Mouse (Mus musculus): ENCODE results near the gene Acsm3. TPM values are rescaled to one million over a fixed set of nuclear protein-coding genes. Genes with fewer than 3 reads are reported as not detected.
A peak's percentile ranks its signal among the peaks of the same experiment; 100 is the strongest.
"Not testable (repeated sequence)": the region's sequence is repeated elsewhere in the genome, so short reads cannot be mapped to it uniquely, and the experiment has no call there.

Gene Acsm3
- 7.2 and 8.3 TPM in 2 replicates for polyA plus RNA-seq (2015; fragmentation: Nextera tagmentation; extraction: Ambion mirVana)

DNA sequence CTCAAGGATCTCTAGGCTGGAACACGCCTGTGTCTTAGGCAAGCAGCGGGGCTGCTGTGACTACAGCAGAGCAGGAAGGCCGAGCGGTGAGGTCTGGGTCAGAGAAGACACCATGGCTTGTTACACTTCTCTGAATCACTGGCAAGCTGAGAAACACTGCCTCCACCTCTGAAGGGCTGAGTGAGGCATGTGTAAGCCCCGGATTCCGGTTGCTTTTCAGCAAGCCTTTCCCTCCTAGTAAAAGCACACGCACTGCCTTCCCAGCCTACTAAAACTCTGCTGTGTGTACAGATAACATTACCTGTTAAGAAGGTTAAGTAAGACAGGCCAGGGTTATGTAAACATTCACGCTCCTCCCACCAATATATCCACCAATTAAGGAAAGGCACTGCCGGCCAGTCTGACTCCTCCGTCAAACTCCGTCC lies at the start of gene Acsm3:
Gene Acsm3, plus strand, starts transcription at position 397 of the 425 bp plus-strand sequence.
- H3K9ac ChIP-seq (ENCODE audit: low read depth, low read length) = peak within 1 kb of the TSS; percentile 49
- H3K4me3 ChIP-seq (ENCODE audit: low read length) = peak within 1 kb of the TSS; percentile 19
- no peaks in the 10 kb centered on the region for H3K27me3 ChIP-seq (replicated peaks; ENCODE audit: control insufficient read depth, insufficient read depth, low read length)
- peak; percentile 90 for ATAC-seq
- H3K4me2 ChIP-seq (ENCODE audit: low read depth, low read length) = peak within 1 kb of the TSS; percentile 44
- H3K27ac ChIP-seq (ENCODE audit: low read length) = peak within 1 kb of the TSS; percentile 54
- no peaks in the 10 kb centered on the region for H3K9me3 ChIP-seq (ENCODE audit: control insufficient read depth, low read length)
- H3K4me1 ChIP-seq (ENCODE audit: control insufficient read depth, insufficient read depth, low read length) = peaks cover 5% of the 10 kb centered on the region; the same call in 1 of the 2 replicates
- WGBS = 33% methylated on average over 11 of the region's 11 CpGs
- no peaks in the 10 kb centered on the region for H3K36me3 ChIP-seq (ENCODE audit: control insufficient read depth, insufficient read depth, low read length)

GRCm38 (mm10) chr7:119714111-119714510 lies 46.6 kb upstream of the Acsm3 start:
- H3K36me3 ChIP-seq (ENCODE audit: control insufficient read depth, insufficient read depth, low read length) = peaks cover 14% of the 10 kb centered on the region
- no peaks in the 10 kb centered on the region for H3K4me1 ChIP-seq (ENCODE audit: control insufficient read depth, insufficient read depth, low read length)
- H3K9me3 ChIP-seq (ENCODE audit: control insufficient read depth, low read length) = no peaks in the 10 kb centered on the region
- H3K9ac ChIP-seq (ENCODE audit: low read depth, low read length) = no peak overlapping the region
- no peak for ATAC-seq
- H3K27ac ChIP-seq (ENCODE audit: low read length) = no peak overlapping the region
- H3K4me2 ChIP-seq (ENCODE audit: low read depth, low read length) = no peak overlapping the region
- H3K27me3 ChIP-seq (replicated peaks; ENCODE audit: control insufficient read depth, insufficient read depth, low read length) = no peaks in the 10 kb centered on the region
- whole genome bisulfite sequencing = 90% methylated on average over 7 of the region's 7 CpGs
- H3K4me3 ChIP-seq (ENCODE audit: low read length) = no peak overlapping the region

- under 1% methylated on average over 60 of the region's 60 CpGs for WGBS
- peaks cover 5% of the 10 kb centered on the region; the same call in 1 of the 2 replicates for H3K4me1 ChIP-seq (ENCODE audit: control insufficient read depth, insufficient read depth, low read length)
- H3K36me3 ChIP-seq (ENCODE audit: control insufficient read depth, insufficient read depth, low read length) = peaks cover 12% of the 10 kb centered on the region
- peak within 1 kb of the TSS; percentile 85 for H3K4me2 ChIP-seq (ENCODE audit: low read depth, low read length)
- H3K27me3 ChIP-seq (replicated peaks; ENCODE audit: control insufficient read depth, insufficient read depth, low read length) = no peaks in the 10 kb centered on the region
- peak; percentile 96 for ATAC-seq
- H3K9me3 ChIP-seq (ENCODE audit: control insufficient read depth, low read length) = no peaks in the 10 kb centered on the region
- peak within 1 kb of the TSS; percentile 68 for H3K27ac ChIP-seq (ENCODE audit: low read length)
- H3K4me3 ChIP-seq (ENCODE audit: low read length) = peak within 1 kb of the TSS; percentile 95
- H3K9ac ChIP-seq (ENCODE audit: low read depth, low read length) = peak within 1 kb of the TSS; percentile 87
Measured at GRCm38 (mm10) chr7:119720253-119720946, 40.3 kb upstream of the Acsm3 start, which contains the start of gene Thumpd1. Thumpd1 (minus strand) TSS chr7:119720798.

- H3K36me3 ChIP-seq (ENCODE audit: control insufficient read depth, insufficient read depth, low read length) = peaks cover 11% of the 10 kb centered on the region
- H3K9ac ChIP-seq (ENCODE audit: low read depth, low read length) = peak overlapping the region; percentile 87
- WGBS = 10% methylated on average over 8 of the region's 8 CpGs
- H3K27me3 ChIP-seq (replicated peaks; ENCODE audit: control insufficient read depth, insufficient read depth, low read length) = no peaks in the 10 kb centered on the region
- ATAC-seq = peak; percentile 47
- H3K27ac ChIP-seq (ENCODE audit: low read length) = no peak overlapping the region
- H3K4me3 ChIP-seq (ENCODE audit: low read length) = peak overlapping the region; percentile 95
- no peaks in the 10 kb centered on the region for H3K9me3 ChIP-seq (ENCODE audit: control insufficient read depth, low read length)
- peaks cover 5% of the 10 kb centered on the region; the same call in 1 of the 2 replicates for H3K4me1 ChIP-seq (ENCODE audit: control insufficient read depth, insufficient read depth, low read length)
- H3K4me2 ChIP-seq (ENCODE audit: low read depth, low read length) = peak overlapping the region; percentile 85
Measured at GRCm38 (mm10) chr7:119720947-119721310, 39.8 kb upstream of the Acsm3 start.

DNA sequence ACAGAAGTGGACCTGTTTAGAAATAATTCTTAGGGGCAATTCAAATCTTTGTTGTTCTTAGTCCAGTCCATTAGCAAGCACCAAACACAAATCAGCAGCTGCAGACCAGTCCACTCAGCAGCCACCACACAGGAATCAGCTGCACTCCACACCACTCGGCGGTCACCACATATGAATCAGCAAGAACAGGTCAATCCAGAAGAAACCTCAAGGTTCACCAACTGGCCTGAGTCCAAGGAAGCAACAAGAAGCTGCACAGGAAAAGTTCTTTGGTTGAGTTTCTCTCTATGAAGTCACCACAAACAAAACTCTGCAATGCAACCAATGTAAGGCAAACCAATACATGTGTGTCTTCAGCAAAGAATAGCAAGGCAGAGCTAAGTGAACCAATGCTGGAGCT lies 33.1 kb upstream of the Acsm3 start:
- Histone ChIP-seq H3K4me3 (ENCODE audit: low read length) (no peak overlapping the region), H3K36me3 (ENCODE audit: control insufficient read depth, insufficient read depth, low read length) (no peaks in the 10 kb centered on the region), H3K9ac (ENCODE audit: low read depth, low read length) (no peak overlapping the region), H3K27me3 (replicated peaks; ENCODE audit: control insufficient read depth, insufficient read depth, low read length) (no peaks in the 10 kb centered on the region), H3K4me1 (ENCODE audit: control insufficient read depth, insufficient read depth, low read length) (no peaks in the 10 kb centered on the region), H3K27ac (ENCODE audit: low read length) (no peak overlapping the region), H3K9me3 (ENCODE audit: control insufficient read depth, low read length) (no peaks in the 10 kb centered on the region), H3K4me2 (ENCODE audit: low read depth, low read length) (no peak overlapping the region)
- no peak for ATAC-seq
- WGBS = 95% methylated on average over 2 of the region's 2 CpGs

GRCm38 (mm10) chr7:119731262-119731661 lies 29.5 kb upstream of the Acsm3 start:
- H3K36me3 ChIP-seq (ENCODE audit: control insufficient read depth, insufficient read depth, low read length); H3K4me1 ChIP-seq (ENCODE audit: control insufficient read depth, insufficient read depth, low read length); ATAC-seq; H3K4me2 ChIP-seq (ENCODE audit: low read depth, low read length); H3K9me3 ChIP-seq (ENCODE audit: control insufficient read depth, low read length); H3K4me3 ChIP-seq (ENCODE audit: low read length); H3K9ac ChIP-seq (ENCODE audit: low read depth, low read length); H3K27me3 ChIP-seq (replicated peaks; ENCODE audit: control insufficient read depth, insufficient read depth, low read length); H3K27ac ChIP-seq (ENCODE audit: low read length): not testable (repeated sequence)
- 82% methylated on average over 4 of the region's 4 CpGs for WGBS

DNA sequence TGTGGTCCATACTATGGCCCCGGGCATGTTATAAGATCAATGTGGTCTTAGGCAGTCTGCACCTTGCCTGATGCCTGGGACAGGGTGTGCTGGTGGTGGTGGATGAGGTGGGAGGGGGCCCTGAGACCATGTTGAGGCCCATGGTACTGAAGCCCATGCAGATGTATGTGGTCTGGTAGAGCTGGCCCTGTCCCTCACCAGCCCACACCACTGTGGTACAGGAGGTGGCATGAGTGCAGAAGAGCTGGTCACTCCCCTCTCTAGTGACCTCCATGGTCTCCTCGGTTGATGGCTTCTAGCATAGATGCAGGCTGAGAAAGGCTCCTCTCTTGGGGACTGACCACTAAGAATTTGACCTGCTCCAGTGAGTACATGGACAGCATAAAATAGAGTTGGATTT lies 21.8 kb upstream of the Acsm3 start:
- Histone ChIP-seq H3K4me3 (ENCODE audit: low read length) (no peak overlapping the region), H3K4me2 (ENCODE audit: low read depth, low read length) (no peak overlapping the region), H3K27me3 (replicated peaks; ENCODE audit: control insufficient read depth, insufficient read depth, low read length) (no peaks in the 10 kb centered on the region), H3K9ac (ENCODE audit: low read depth, low read length) (no peak overlapping the region), H3K36me3 (ENCODE audit: control insufficient read depth, insufficient read depth, low read length) (no peaks in the 10 kb centered on the region), H3K27ac (ENCODE audit: low read length) (no peak overlapping the region), H3K4me1 (ENCODE audit: control insufficient read depth, insufficient read depth, low read length) (no peaks in the 10 kb centered on the region), H3K9me3 (ENCODE audit: control insufficient read depth, low read length) (no peaks in the 10 kb centered on the region)
- ATAC-seq = no peak
- WGBS = 79% methylated on average over 2 of the region's 2 CpGs

DNA sequence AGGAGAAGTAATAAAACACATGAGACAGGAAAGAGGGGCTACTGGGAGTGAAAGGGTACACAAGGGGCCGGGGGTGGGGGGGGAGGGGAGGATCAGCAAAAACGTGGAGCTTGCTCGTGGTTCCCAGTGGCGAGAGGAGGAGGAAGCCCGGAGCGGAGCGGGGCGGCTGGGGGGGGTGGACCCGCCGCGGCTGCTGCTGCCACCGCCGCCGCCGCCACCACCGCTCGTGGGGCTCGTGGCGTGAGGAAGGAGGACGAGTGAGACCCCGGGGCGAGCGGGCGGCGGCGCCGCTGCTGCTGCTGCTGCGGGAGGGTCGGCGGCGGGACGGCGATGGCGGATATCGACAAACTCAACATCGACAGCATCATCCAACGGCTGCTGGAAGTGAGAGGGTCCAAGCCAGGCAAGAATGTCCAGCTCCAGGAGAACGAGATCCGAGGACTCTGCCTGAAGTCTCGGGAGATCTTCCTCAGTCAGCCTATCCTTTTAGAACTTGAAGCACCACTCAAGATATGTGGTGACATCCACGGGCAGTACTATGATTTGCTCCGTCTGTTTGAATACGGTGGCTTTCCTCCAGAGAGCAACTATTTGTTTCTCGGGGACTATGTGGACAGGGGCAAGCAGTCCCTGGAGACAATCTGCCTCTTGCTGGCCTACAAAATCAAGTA lies 20.8 kb upstream of the Acsm3 start:
- H3K36me3 ChIP-seq (ENCODE audit: control insufficient read depth, insufficient read depth, low read length); H3K27me3 ChIP-seq (replicated peaks; ENCODE audit: control insufficient read depth, insufficient read depth, low read length); H3K27ac ChIP-seq (ENCODE audit: low read length); H3K9me3 ChIP-seq (ENCODE audit: control insufficient read depth, low read length); H3K4me1 ChIP-seq (ENCODE audit: control insufficient read depth, insufficient read depth, low read length): not testable (repeated sequence)
- H3K4me3 ChIP-seq (ENCODE audit: low read length) = peak overlapping the region; percentile 35
- H3K9ac ChIP-seq (ENCODE audit: low read depth, low read length) = peak overlapping the region; percentile 40; the same call in 1 of the 2 replicates
- H3K4me2 ChIP-seq (ENCODE audit: low read depth, low read length) = peak overlapping the region; percentile 50
- 0 out of 2 replicates have a peak, but pooled peaks have one; percentile 44 for ATAC-seq
- 5% methylated on average over 27 of the region's 44 CpGs for WGBS

DNA sequence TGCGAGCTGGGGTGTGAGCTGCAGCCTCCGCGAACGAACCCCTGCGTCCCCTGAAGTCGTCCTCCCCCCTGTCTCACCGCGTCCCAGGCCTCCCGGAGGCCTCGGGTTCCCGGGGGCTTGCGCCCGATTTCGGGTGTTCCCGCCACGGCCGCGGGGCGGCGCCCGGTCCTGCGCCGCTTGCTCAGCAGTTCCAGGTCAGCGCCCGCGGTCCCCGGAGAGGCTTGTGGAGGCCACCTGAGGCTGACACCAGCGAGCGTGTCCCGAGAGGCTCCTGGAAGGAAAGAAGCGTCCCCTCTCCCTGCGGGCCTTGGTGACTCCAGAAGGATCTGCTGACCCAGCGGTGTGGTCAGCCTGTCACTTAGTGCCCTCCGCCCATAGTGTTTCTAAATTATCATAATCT lies 16.4 kb upstream of the Acsm3 start:
- Histone ChIP-seq H3K9me3 (ENCODE audit: control insufficient read depth, low read length) (no peaks in the 10 kb centered on the region), H3K27me3 (replicated peaks; ENCODE audit: control insufficient read depth, insufficient read depth, low read length) (no peaks in the 10 kb centered on the region), H3K4me2 (ENCODE audit: low read depth, low read length) (peak overlapping the region; percentile 32), H3K27ac (ENCODE audit: low read length) (no peak overlapping the region), H3K9ac (ENCODE audit: low read depth, low read length) (peak overlapping the region; percentile 35; the same call in 1 of the 2 replicates), H3K36me3 (ENCODE audit: control insufficient read depth, insufficient read depth, low read length) (no peaks in the 10 kb centered on the region), H3K4me3 (ENCODE audit: low read length) (peak overlapping the region; percentile 20), H3K4me1 (ENCODE audit: control insufficient read depth, insufficient read depth, low read length) (peaks cover 5% of the 10 kb centered on the region; the same call in 1 of the 2 replicates)
- 9% methylated on average over 34 of the region's 34 CpGs for WGBS
- peak; percentile 64 for ATAC-seq
